Mouse (Mus musculus) heart, embryonic 16.5 days (tissue): ENCODE data around the gene Dclk1. TPM values are rescaled to one million over a fixed set of nuclear protein-coding genes. Genes with fewer than 3 reads are reported as not detected.

Source experiments
- ATAC-seq: fragments of 200-750 bp; cut with Nextera tagmentation; replicated peaks from 2 replicates; pipeline ENCODE4 v1.8.0; 2017; ENCODE audit warnings: moderate number of reproducible peaks; ENCODE audit not compliant: insufficient read depth, low FRiP score; ENCODE audit errors: extremely low read depth
- H3K27ac ChIP-seq: fragments of 300-500 bp; sonication (generic); 2 replicates; pipeline ENCODE4 v1.5.1; 2014; ENCODE audit warnings: mild to moderate bottlenecking, low read length, control low read depth, moderate library complexity
- H3K27me3 ChIP-seq: fragments of 300-500 bp; sonication (generic); 2 replicates; pipeline ENCODE4 v1.6.1; 2014; ENCODE audit warnings: low read length, mixed read lengths; ENCODE audit not compliant: control insufficient read depth, insufficient read depth
- H3K36me3 ChIP-seq: fragments of 300-500 bp; sonication (generic); 2 replicates; pipeline ENCODE4 v1.6.1; 2014; ENCODE audit not compliant: control insufficient read depth, insufficient read depth
- H3K4me1 ChIP-seq: fragments of 300-500 bp; sonication (generic); 2 replicates; pipeline ENCODE4 v1.6.1; 2014; ENCODE audit warnings: low read length, mixed read lengths; ENCODE audit not compliant: control insufficient read depth, insufficient read depth
- H3K4me2 ChIP-seq: fragments of 300-500 bp; sonication (generic); 2 replicates; pipeline ENCODE4 v1.6.1; 2014; ENCODE audit warnings: low read depth, mild to moderate bottlenecking, control low read depth, low read length
- H3K4me3 ChIP-seq: fragments of 300-500 bp; sonication (generic); 2 replicates; pipeline ENCODE4 v1.5.1; 2014; ENCODE audit warnings: mild to moderate bottlenecking, control low read depth, low read length
- H3K9ac ChIP-seq: fragments of 300-500 bp; sonication (generic); 2 replicates; pipeline ENCODE4 v1.6.1; 2014; ENCODE audit warnings: low read length, control low read depth
- H3K9me3 ChIP-seq: fragments of 300-500 bp; sonication (generic); replicated peaks from 2 replicates; pipeline ENCODE4 v1.6.1; 2016; ENCODE audit warnings: low read length; ENCODE audit not compliant: control insufficient read depth
- WGBS: fragments of 180-500 bp; shearing (Covaris S2); extraction: QIAGEN DNeasy Blood & Tissue Kit; methylation state at CpG from one replicate; pipeline ENCODE4 v1.1.7; 2014; 5-methylcytosine and 5-hydroxymethylcytosine counted together
- polyA plus RNA-seq: library from polyadenylated mRNA; unstranded; fragments of >200 nt; fragmentation: Nextera tagmentation; extraction: Ambion mirVana; gene quantifications from 2 replicates; pipeline ENCODE4 v1.2.1, GENCODE M21; 2015

Gene Dclk1
- polyA plus RNA-seq, 1 experiment from 2014 or later = 5.4 TPM

GRCm38 (mm10) chr3:55272536-55272935 is 30.4 kb downstream of the Dclk1 start:
- Histone ChIP-seq H3K27ac (no peak overlapping the region), H3K36me3 (no peaks in the 10 kb centered on the region), H3K9ac (no peak overlapping the region), H3K27me3 (no peaks in the 10 kb centered on the region), H3K4me1 (peaks cover 2% of the 10 kb centered on the region; the same call in 1 of the 2 replicates), H3K4me3 (no peak overlapping the region), H3K9me3 (no peaks in the 10 kb centered on the region), H3K4me2 (no peak overlapping the region)
- 57% methylated on average over 6 of the region's 6 CpGs for WGBS
- no peak for ATAC-seq

- peaks cover 2% of the 10 kb centered on the region; the same call in 1 of the 2 replicates for H3K4me1 ChIP-seq
- no peak for ATAC-seq
- H3K9ac ChIP-seq = no peak overlapping the region
- no peaks in the 10 kb centered on the region for H3K27me3 ChIP-seq
- H3K27ac ChIP-seq = no peak overlapping the region
- H3K4me2 ChIP-seq = no peak overlapping the region
- no peak overlapping the region for H3K4me3 ChIP-seq
- H3K36me3 ChIP-seq = no peaks in the 10 kb centered on the region
- 88% methylated on average over 3 of the region's 3 CpGs for WGBS
- no peaks in the 10 kb centered on the region for H3K9me3 ChIP-seq
These were observed 34.3 kb downstream of the Dclk1 start for GRCm38 (mm10) chr3:55276446-55276845.

GRCm38 (mm10) chr3:55276851-55277250 is 34.7 kb downstream of the Dclk1 start:
- H3K4me2 ChIP-seq = no peak overlapping the region
- no peak overlapping the region for H3K9ac ChIP-seq
- WGBS = 74% methylated on average over 1 of the region's 1 CpGs
- H3K9me3 ChIP-seq = no peaks in the 10 kb centered on the region
- no peak for ATAC-seq
- H3K4me3 ChIP-seq = no peak overlapping the region
- no peak overlapping the region for H3K27ac ChIP-seq
- no peaks in the 10 kb centered on the region for H3K36me3 ChIP-seq
- no peaks in the 10 kb centered on the region for H3K27me3 ChIP-seq
- H3K4me1 ChIP-seq = peaks cover 2% of the 10 kb centered on the region; the same call in 1 of the 2 replicates

- no peak for ATAC-seq
These were observed 35.7 kb downstream of the Dclk1 start for GRCm38 (mm10) chr3:55277829-55278228.

GRCm38 (mm10) chr3:55279923-55280322 is 37.8 kb downstream of the Dclk1 start:
- ATAC-seq = no peak
- WGBS = 79% methylated on average over 4 of the region's 4 CpGs
- no peak overlapping the region for H3K4me2 ChIP-seq
- H3K36me3 ChIP-seq = no peaks in the 10 kb centered on the region
- no peak overlapping the region for H3K27ac ChIP-seq
- H3K9ac ChIP-seq = no peak overlapping the region
- no peak overlapping the region for H3K4me3 ChIP-seq
- 0 out of 2 replicates have a peak, but pooled peaks cover 4% of the 10 kb centered on the region for H3K4me1 ChIP-seq
- H3K9me3 ChIP-seq = no peaks in the 10 kb centered on the region
- H3K27me3 ChIP-seq = no peaks in the 10 kb centered on the region

More at GRCm38 (mm10) chr3:55277829-55278228, 35.7 kb downstream of the Dclk1 start:
- Histone ChIP-seq H3K27me3 (no peaks in the 10 kb centered on the region), H3K4me1 (peaks cover 2% of the 10 kb centered on the region; the same call in 1 of the 2 replicates), H3K4me2 (no peak overlapping the region), H3K27ac (no peak overlapping the region), H3K9ac (no peak overlapping the region), H3K36me3 (no peaks in the 10 kb centered on the region), H3K4me3 (no peak overlapping the region), H3K9me3 (no peaks in the 10 kb centered on the region)
- whole genome bisulfite sequencing = 64% methylated on average over 1 of the region's 1 CpGs

- H3K4me2 ChIP-seq = no peak overlapping the region
- ATAC-seq = no peak
- no peak overlapping the region for H3K4me3 ChIP-seq
- H3K27ac ChIP-seq = no peak overlapping the region
- H3K9ac ChIP-seq = no peak overlapping the region
- H3K4me1 ChIP-seq = 0 out of 2 replicates have a peak, but pooled peaks cover 4% of the 10 kb centered on the region
- no peaks in the 10 kb centered on the region for H3K27me3 ChIP-seq
- H3K36me3 ChIP-seq = no peaks in the 10 kb centered on the region
- no peaks in the 10 kb centered on the region for H3K9me3 ChIP-seq
These were observed 38.3 kb downstream of the Dclk1 start for GRCm38 (mm10) chr3:55280471-55280870.

- H3K9ac ChIP-seq = no peak overlapping the region
- no peak overlapping the region for H3K4me3 ChIP-seq
- no peaks in the 10 kb centered on the region for H3K27me3 ChIP-seq
- no peak for ATAC-seq
- H3K4me2 ChIP-seq = no peak overlapping the region
- no peaks in the 10 kb centered on the region for H3K36me3 ChIP-seq
- H3K9me3 ChIP-seq = no peaks in the 10 kb centered on the region
- H3K4me1 ChIP-seq = 0 out of 2 replicates have a peak, but pooled peaks cover 4% of the 10 kb centered on the region
- no peak overlapping the region for H3K27ac ChIP-seq
- WGBS = 52% methylated on average over 3 of the region's 3 CpGs
These were observed 42.1 kb downstream of the Dclk1 start for GRCm38 (mm10) chr3:55284215-55284614.

- WGBS = 70% methylated on average over 4 of the region's 4 CpGs
- Histone ChIP-seq H3K9me3 (no peaks in the 10 kb centered on the region), H3K27me3 (no peaks in the 10 kb centered on the region), H3K27ac (no peak overlapping the region), H3K4me1 (0 out of 2 replicates have a peak, but pooled peaks cover 4% of the 10 kb centered on the region), H3K9ac (no peak overlapping the region), H3K4me2 (no peak overlapping the region), H3K36me3 (no peaks in the 10 kb centered on the region), H3K4me3 (no peak overlapping the region)
- no peak for ATAC-seq
These were observed 46.6 kb downstream of the Dclk1 start for GRCm38 (mm10) chr3:55288726-55289125.

- H3K4me3 ChIP-seq = no peak overlapping the region
- no peaks in the 10 kb centered on the region for H3K36me3 ChIP-seq
- no peaks in the 10 kb centered on the region for H3K9me3 ChIP-seq
- no peak overlapping the region for H3K9ac ChIP-seq
- no peaks in the 10 kb centered on the region for H3K4me1 ChIP-seq
- no peak for ATAC-seq
- H3K27ac ChIP-seq = no peak overlapping the region
- WGBS = 77% methylated on average over 4 of the region's 4 CpGs
- no peak overlapping the region for H3K4me2 ChIP-seq
- no peaks in the 10 kb centered on the region for H3K27me3 ChIP-seq
These were observed 49.8 kb downstream of the Dclk1 start for GRCm38 (mm10) chr3:55291964-55292363.
